Mouse (Mus musculus): ENCODE results near the gene Ttc6.

GRCm38 (mm10) chr12:57650677-57651076, 86.8 kb downstream of the Ttc6 start:
- TF ChIP-seq TAL1 (IDR thresholded peaks at IDR 0.05; ENCODE audit: low read length) (no peak), GATA1 (IDR thresholded peaks at IDR 0.05; ENCODE audit: low read length) (no peak)

Data from erythroblast, embryonic 14.5 days (primary cell).